Mouse (Mus musculus): ENCODE measurements around the gene Clcf1. TPM values are rescaled to one million over a fixed set of nuclear protein-coding genes. Genes with fewer than 3 reads are reported as not detected.
A peak's percentile ranks its signal among the peaks of the same experiment; 100 is the strongest.

Clcf1 gene
- polyA plus RNA-seq, 1 experiment, result not detected

GRCm38 (mm10) chr19:4254230-4254629, 40.2 kb downstream of the Clcf1 start:
- Histone ChIP-seq H3K9me3 (ENCODE audit: control insufficient read depth, low read length) (peaks cover 3% of the 10 kb centered on the region), H3K4me3 (replicated peaks) (no peak overlapping the region), H3K4me1 (ENCODE audit: control insufficient read depth) (peaks cover 18% of the 10 kb centered on the region), H3K27me3 (ENCODE audit: control insufficient read depth) (peaks cover 9% of the 10 kb centered on the region; the same call in 1 of the 2 replicates), H3K36me3 (ENCODE audit: control insufficient read depth) (no peaks in the 10 kb centered on the region)
- TF ChIP-seq GATA1 (IDR thresholded peaks at IDR 0.05; ENCODE audit: low read length), result no peak

GRCm38 (mm10) chr19:4255583-4256162, 41.6 kb downstream of the Clcf1 start:
- no peak for TF ChIP-seq TAL1 (IDR thresholded peaks at IDR 0.05; ENCODE audit: low read length)
- no peak for TF ChIP-seq GATA1 (IDR thresholded peaks at IDR 0.05; ENCODE audit: low read length)
- Histone ChIP-seq H3K27me3 (ENCODE audit: control insufficient read depth) (peaks cover 4% of the 10 kb centered on the region; the same call in 1 of the 2 replicates), H3K4me3 (replicated peaks) (no peak overlapping the region), H3K9me3 (ENCODE audit: control insufficient read depth, low read length) (peaks cover 3% of the 10 kb centered on the region), H3K36me3 (ENCODE audit: control insufficient read depth) (no peaks in the 10 kb centered on the region), H3K4me1 (ENCODE audit: control insufficient read depth) (peaks cover 18% of the 10 kb centered on the region)

GRCm38 (mm10) chr19:4257216-4257896, 43.3 kb downstream of the Clcf1 start:
- H3K36me3 ChIP-seq (ENCODE audit: control insufficient read depth), result no peaks in the 10 kb centered on the region
- H3K4me3 ChIP-seq (replicated peaks), result peak overlapping the region; percentile 71
- peaks cover 3% of the 10 kb centered on the region for H3K9me3 ChIP-seq (ENCODE audit: control insufficient read depth, low read length)
- no peak for TF ChIP-seq TAL1 (IDR thresholded peaks at IDR 0.05; ENCODE audit: low read length)
- TF ChIP-seq GATA1 (IDR thresholded peaks at IDR 0.05; ENCODE audit: low read length), result no peak
- peaks cover 18% of the 10 kb centered on the region for H3K4me1 ChIP-seq (ENCODE audit: control insufficient read depth)
- H3K27me3 ChIP-seq (ENCODE audit: control insufficient read depth), result peaks cover 4% of the 10 kb centered on the region; the same call in 1 of the 2 replicates

- TF ChIP-seq GATA1 (IDR thresholded peaks at IDR 0.05; ENCODE audit: low read length), result no peak
- no peak for TF ChIP-seq TAL1 (IDR thresholded peaks at IDR 0.05; ENCODE audit: low read length)
- peaks cover 4% of the 10 kb centered on the region; the same call in 1 of the 2 replicates for H3K27me3 ChIP-seq (ENCODE audit: control insufficient read depth)
- H3K4me1 ChIP-seq (ENCODE audit: control insufficient read depth), result peaks cover 18% of the 10 kb centered on the region
- H3K4me3 ChIP-seq (replicated peaks), result peak overlapping the region; percentile 71
- peaks cover 3% of the 10 kb centered on the region for H3K9me3 ChIP-seq (ENCODE audit: control insufficient read depth, low read length)
- H3K36me3 ChIP-seq (ENCODE audit: control insufficient read depth), result no peaks in the 10 kb centered on the region
Observed at GRCm38 (mm10) chr19:4257897-4258252, 43.8 kb downstream of the Clcf1 start.

- Histone ChIP-seq H3K4me3 (replicated peaks) (no peak overlapping the region), H3K9me3 (ENCODE audit: control insufficient read depth, low read length) (no peaks in the 10 kb centered on the region), H3K4me1 (ENCODE audit: control insufficient read depth) (peaks cover 18% of the 10 kb centered on the region), H3K36me3 (ENCODE audit: control insufficient read depth) (no peaks in the 10 kb centered on the region), H3K27me3 (ENCODE audit: control insufficient read depth) (no peaks in the 10 kb centered on the region; the same call in 1 of the 2 replicates)
- TF ChIP-seq TAL1 (IDR thresholded peaks at IDR 0.05; ENCODE audit: low read length), result no peak
- no peak for TF ChIP-seq GATA1 (IDR thresholded peaks at IDR 0.05; ENCODE audit: low read length)
Observed at GRCm38 (mm10) chr19:4261038-4261698, 47.1 kb downstream of the Clcf1 start.

- peaks cover 2% of the 10 kb centered on the region for H3K27me3 ChIP-seq (ENCODE audit: control insufficient read depth)
Observed at GRCm38 (mm10) chr19:4262756-4263155, 48.7 kb downstream of the Clcf1 start.

GRCm38 (mm10) chr19:4263702-4264101, 49.7 kb downstream of the Clcf1 start:
- H3K36me3 ChIP-seq (ENCODE audit: control insufficient read depth), result no peaks in the 10 kb centered on the region
- TF ChIP-seq TAL1 (IDR thresholded peaks at IDR 0.05; ENCODE audit: low read length) (no peak), GATA1 (IDR thresholded peaks at IDR 0.05; ENCODE audit: low read length) (no peak)
- H3K4me3 ChIP-seq (replicated peaks), result no peak overlapping the region
- peaks cover 11% of the 10 kb centered on the region for H3K27me3 ChIP-seq (ENCODE audit: control insufficient read depth)
- no peaks in the 10 kb centered on the region for H3K9me3 ChIP-seq (ENCODE audit: control insufficient read depth, low read length)
- H3K4me1 ChIP-seq (ENCODE audit: control insufficient read depth), result peaks cover 10% of the 10 kb centered on the region

More at GRCm38 (mm10) chr19:4262756-4263155, 48.7 kb downstream of the Clcf1 start:
- no peak overlapping the region for H3K4me3 ChIP-seq (replicated peaks)
- H3K36me3 ChIP-seq (ENCODE audit: control insufficient read depth), result no peaks in the 10 kb centered on the region
- H3K9me3 ChIP-seq (ENCODE audit: control insufficient read depth, low read length), result no peaks in the 10 kb centered on the region
- H3K4me1 ChIP-seq (ENCODE audit: control insufficient read depth), result peaks cover 6% of the 10 kb centered on the region
- TF ChIP-seq TAL1 (IDR thresholded peaks at IDR 0.05; ENCODE audit: low read length), result no peak
- no peak for TF ChIP-seq GATA1 (IDR thresholded peaks at IDR 0.05; ENCODE audit: low read length)

- TF ChIP-seq TAL1 (IDR thresholded peaks at IDR 0.05; ENCODE audit: low read length) (no peak), GATA1 (IDR thresholded peaks at IDR 0.05; ENCODE audit: low read length) (no peak)
- Histone ChIP-seq H3K9me3 (ENCODE audit: control insufficient read depth, low read length) (no peaks in the 10 kb centered on the region), H3K27me3 (ENCODE audit: control insufficient read depth) (peaks cover 17% of the 10 kb centered on the region), H3K4me1 (ENCODE audit: control insufficient read depth) (peaks cover 16% of the 10 kb centered on the region), H3K36me3 (ENCODE audit: control insufficient read depth) (no peaks in the 10 kb centered on the region), H3K4me3 (replicated peaks) (no peak overlapping the region)
Observed at GRCm38 (mm10) chr19:4264171-4264780, 50.2 kb downstream of the Clcf1 start.

GRCm38 (mm10) chr19:4265956-4266355, 51.9 kb downstream of the Clcf1 start:
- peaks cover 30% of the 10 kb centered on the region for H3K27me3 ChIP-seq (ENCODE audit: control insufficient read depth)
- no peaks in the 10 kb centered on the region for H3K36me3 ChIP-seq (ENCODE audit: control insufficient read depth)
- no peaks in the 10 kb centered on the region for H3K9me3 ChIP-seq (ENCODE audit: control insufficient read depth, low read length)
- no peak overlapping the region for H3K4me3 ChIP-seq (replicated peaks)
- peaks cover 18% of the 10 kb centered on the region for H3K4me1 ChIP-seq (ENCODE audit: control insufficient read depth)
- no peak for TF ChIP-seq TAL1 (IDR thresholded peaks at IDR 0.05; ENCODE audit: low read length)
- TF ChIP-seq GATA1 (IDR thresholded peaks at IDR 0.05; ENCODE audit: low read length), result no peak
